Mouse (Mus musculus) urinary bladder, postnatal 36 days (tissue): ENCODE measurements around the gene Olfr853.

ENCODE experiments used
- DNase-seq, 2 experiments: peaks; one replicate each; pipeline ENCODE4 v3.0.0; 2022; ENCODE audit warnings: low spot score in 2 of 2, mixed read lengths in 1 of 2

Gene Olfr853

DNA sequence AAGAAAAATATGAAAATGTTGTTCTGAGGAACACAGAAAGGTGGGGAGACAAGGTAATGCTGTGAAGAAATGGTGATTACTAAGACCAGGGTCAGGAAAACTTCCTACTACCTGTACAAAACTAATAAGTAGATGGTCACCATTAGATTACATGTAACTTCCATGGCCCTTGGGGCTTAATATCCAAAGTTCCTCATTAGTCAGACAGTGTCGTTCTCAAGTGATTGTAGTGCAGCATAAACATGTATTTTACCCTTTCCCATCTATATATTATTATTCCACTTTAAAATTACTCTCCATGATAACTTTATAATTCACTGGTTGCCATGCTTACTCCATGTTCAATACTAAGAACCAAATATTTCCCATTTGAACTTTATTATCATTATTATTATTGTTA is at the start of gene Olfr853:
Olfr853 (minus strand) TSS at position 101 of the 400 bp plus-strand sequence.
- no peak for DNase-seq

DNA sequence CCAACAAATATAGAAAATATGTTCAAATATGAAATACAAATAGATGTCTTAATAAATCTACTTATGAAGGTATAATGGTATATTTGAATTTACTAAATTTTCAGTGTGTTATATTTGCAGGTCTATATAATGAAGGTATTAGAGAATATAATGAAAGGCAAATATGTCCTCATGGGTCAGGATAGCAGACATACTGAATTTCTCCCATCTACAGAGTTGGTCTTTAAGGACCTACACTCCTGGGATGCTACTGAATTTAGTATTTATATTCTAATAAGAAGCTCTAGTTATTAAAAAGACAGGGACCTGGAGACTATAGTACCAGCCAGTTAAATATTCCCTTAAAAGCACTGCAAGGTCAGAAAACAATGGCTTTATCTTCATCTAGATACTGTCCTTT is 41.4 kb upstream of the Olfr853 start, which contains the start of gene Olfr855:
Olfr855 (plus strand) TSS at position 301 of the 400 bp plus-strand sequence.
- DNase-seq = no peak

DNA sequence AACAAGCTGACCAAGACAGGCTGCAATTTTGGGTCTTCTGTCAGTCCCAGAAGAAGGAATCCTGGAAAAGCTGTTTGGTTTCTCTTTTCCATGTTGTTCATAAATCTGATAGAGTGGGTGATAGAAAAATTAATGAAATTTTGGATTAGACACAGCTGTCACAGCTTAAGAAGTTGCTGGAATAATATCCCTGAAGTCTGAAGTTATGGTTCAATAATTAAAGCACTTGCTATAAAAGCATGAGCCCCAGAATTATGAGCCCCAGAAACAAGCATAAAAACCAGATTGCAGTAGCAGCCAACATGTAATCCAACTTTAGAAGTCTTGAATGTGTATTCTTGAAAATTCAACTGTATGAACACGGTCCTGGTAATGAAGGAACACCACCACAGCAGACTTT is 26.4 kb upstream of the Olfr853 start, which contains the start of gene Olfr854:
Olfr854 (minus strand) TSS at position 101 of the 400 bp plus-strand sequence.
- DNase-seq = no peak

DNA sequence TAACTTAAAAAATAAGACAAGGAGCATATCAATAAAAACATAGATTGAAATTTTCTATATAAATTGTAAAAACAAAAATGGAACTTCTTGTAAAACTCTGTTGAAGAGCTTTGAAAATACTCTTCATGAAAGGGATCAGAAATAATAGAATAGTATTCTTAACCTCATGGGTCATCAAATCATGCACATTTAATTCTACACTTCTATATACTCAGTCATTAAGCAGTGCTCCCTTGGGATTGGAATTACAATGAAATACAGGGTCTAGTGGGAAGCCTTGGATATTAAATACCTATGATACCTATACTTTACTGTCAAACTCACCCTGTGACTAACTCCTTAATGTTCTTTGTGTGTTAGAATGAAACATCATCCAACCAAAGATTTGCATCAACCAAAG is 47.9 kb downstream of the Olfr853 start, which contains the start of gene Olfr851:
Olfr851 (plus strand) TSS at position 301 of the 400 bp plus-strand sequence.
- no peak for DNase-seq
